Mouse (Mus musculus) bone marrow macrophage, adult 2 months (primary cell): ENCODE results near the gene Tm9sf4.

Experiments used
- CTCF ChIP-seq: IDR thresholded peaks from 2 replicates; pipeline ENCODE4 v1.5.1; 2012; ENCODE audit warnings: low read depth, mild to moderate bottlenecking, low read length, moderate library complexity
- POLR2A ChIP-seq: IDR thresholded peaks from 2 replicates; pipeline ENCODE4 v1.6.1; 2012; ENCODE audit warnings: mild to moderate bottlenecking, low read depth, low read length, borderline replicate concordance

GRCm38 (mm10) chr2:153199114-153199513 lies 38.0 kb downstream of the Tm9sf4 start:
- no peak for TF ChIP-seq POLR2A
- no peak for TF ChIP-seq CTCF
